Mouse (Mus musculus) ES-Bruce4 (cell line): ENCODE results near the gene St6galnac6.

Experiments
- CTCF ChIP-seq: IDR thresholded peaks from one replicate; pipeline ENCODE4 v1.8.1; 2011; ENCODE audit warnings: low read depth, low read length
- POLR2A ChIP-seq: IDR thresholded peaks from one replicate; pipeline ENCODE4 v1.8.1; 2011; ENCODE audit warnings: low read length; ENCODE audit not compliant: insufficient read depth

DNA sequence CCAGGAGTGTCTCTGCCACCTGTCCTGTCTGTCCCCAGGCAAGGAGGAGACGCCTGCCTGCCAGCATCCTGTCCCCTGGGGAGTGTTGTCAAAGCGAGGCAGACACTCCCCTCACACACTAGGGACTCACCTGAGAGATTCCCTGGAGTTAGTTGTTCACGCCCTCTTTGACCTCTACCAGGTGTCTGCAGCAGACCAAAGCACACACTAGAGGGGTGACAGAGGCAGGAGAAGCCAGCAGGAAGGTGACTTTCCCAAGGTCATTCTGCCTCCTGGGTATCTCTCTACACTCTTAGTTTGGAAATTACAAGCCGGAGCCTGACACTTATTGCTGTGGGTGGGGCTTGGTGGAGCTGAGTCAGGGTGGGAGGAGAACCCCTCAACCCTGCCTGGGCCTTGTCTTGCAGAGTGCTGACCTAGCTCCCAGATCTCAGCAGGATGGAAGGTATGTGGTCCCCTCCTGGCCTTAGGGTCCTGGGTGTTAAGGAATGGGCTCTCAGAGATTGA lies 28.6 kb downstream of the St6galnac6 start:
- no peak for TF ChIP-seq POLR2A
- no peak for TF ChIP-seq CTCF
